Mouse (Mus musculus) small intestine, adult 2 months (tissue): ENCODE measurements at regions not wholly inside any gene's neighbourhood (a gene's known extent, or its start where the extent isn't known, plus 50 kb on each side); places are given as distances from the start of the nearest gene placed in this dataset.
A peak's percentile ranks its signal among the peaks of the same experiment; 100 is the strongest.

Experiments
- H3K27ac ChIP-seq: fragments of 200-500 bp; 2 replicates; pipeline ENCODE4 v1.5.1; 2012; ENCODE audit warnings: low read depth, low read length, control low read depth, inconsistent platforms; ENCODE audit not compliant: insufficient read depth
- H3K27me3 ChIP-seq: fragments of 200-500 bp; 2 replicates; pipeline ENCODE4 v1.6.1; 2012; ENCODE audit warnings: mild to moderate bottlenecking, moderate library complexity, low read length, inconsistent platforms; ENCODE audit not compliant: control insufficient read depth, insufficient read depth
- H3K36me3 ChIP-seq: fragments of 200-500 bp; 2 replicates; pipeline ENCODE4 v1.6.1; 2012; ENCODE audit warnings: mild to moderate bottlenecking, low read length, control low read depth, inconsistent platforms; ENCODE audit not compliant: control insufficient read depth, insufficient read depth
- H3K4me1 ChIP-seq: fragments of 200-500 bp; 2 replicates; pipeline ENCODE4 v1.6.1; 2012; ENCODE audit warnings: low read length, inconsistent platforms, mixed read lengths; ENCODE audit not compliant: control insufficient read depth, insufficient read depth, insufficient read length
- H3K4me3 ChIP-seq: fragments of 200-500 bp; 2 replicates; pipeline ENCODE4 v1.5.1; 2012; ENCODE audit warnings: low read depth, mild to moderate bottlenecking, control low read depth, inconsistent platforms, low read length, moderate library complexity
- CTCF ChIP-seq: fragments of 200-500 bp; IDR thresholded peaks from 2 replicates; pipeline ENCODE4 v1.5.1; 2012; ENCODE audit warnings: low read depth, mild to moderate bottlenecking, control low read depth, inconsistent platforms, low read length, moderate library complexity, mixed read lengths; ENCODE audit not compliant: insufficient replicate concordance, insufficient read length; ENCODE audit errors: extremely low read depth
- POLR2A ChIP-seq: fragments of 200-500 bp; IDR thresholded peaks from 2 replicates; pipeline ENCODE4 v1.6.1; 2012; ENCODE audit warnings: low read depth, mild to moderate bottlenecking, control low read depth, inconsistent platforms, low read length, moderate library complexity
- WGBS: fragments of 180-500 bp; shearing (Covaris S2); methylation state at CpG from one replicate; pipeline ENCODE4 v1.1.7; 2018; 5-methylcytosine and 5-hydroxymethylcytosine counted together

GRCm38 (mm10) chr13:37531512-37532183 is 186.6 kb downstream of the Ly86 start:
- H3K27me3 ChIP-seq = no peaks in the 10 kb centered on the region
- H3K4me1 ChIP-seq = no peaks in the 10 kb centered on the region
- H3K36me3 ChIP-seq = no peaks in the 10 kb centered on the region
- no peak overlapping the region for H3K4me3 ChIP-seq
- TF ChIP-seq CTCF (no peak), POLR2A (no peak)
- H3K27ac ChIP-seq = no peak overlapping the region
- WGBS = 71% methylated on average over 8 of the region's 8 CpGs

GRCm38 (mm10) chr13:37532596-37533170 is 187.7 kb downstream of the Ly86 start:
- Histone ChIP-seq H3K27ac (no peak overlapping the region), H3K4me3 (no peak overlapping the region), H3K36me3 (no peaks in the 10 kb centered on the region), H3K27me3 (no peaks in the 10 kb centered on the region), H3K4me1 (peaks cover 5% of the 10 kb centered on the region; the same call in 1 of the 2 replicates)
- no peak for TF ChIP-seq POLR2A
- no peak for TF ChIP-seq CTCF
- 79% methylated on average over 7 of the region's 7 CpGs for WGBS

GRCm38 (mm10) chr13:37533851-37534250 is 188.8 kb downstream of the Ly86 start:
- TF ChIP-seq POLR2A (no peak), CTCF (no peak)
- Histone ChIP-seq H3K27ac (no peak overlapping the region), H3K4me3 (no peak overlapping the region), H3K27me3 (no peaks in the 10 kb centered on the region), H3K36me3 (no peaks in the 10 kb centered on the region), H3K4me1 (peaks cover 14% of the 10 kb centered on the region; the same call in 1 of the 2 replicates)
- 87% methylated on average over 4 of the region's 4 CpGs for WGBS

- no peak for TF ChIP-seq POLR2A
- no peak for TF ChIP-seq CTCF
- Histone ChIP-seq H3K27me3 (no peaks in the 10 kb centered on the region), H3K4me3 (no peak overlapping the region), H3K27ac (peak overlapping the region; percentile 62), H3K36me3 (no peaks in the 10 kb centered on the region), H3K4me1 (peaks cover 14% of the 10 kb centered on the region; the same call in 1 of the 2 replicates)
- WGBS = 49% methylated on average over 6 of the region's 6 CpGs
These were observed 192.3 kb downstream of the Ly86 start for GRCm38 (mm10) chr13:37537330-37537729.

- no peaks in the 10 kb centered on the region for H3K36me3 ChIP-seq
- no peaks in the 10 kb centered on the region for H3K27me3 ChIP-seq
- TF ChIP-seq CTCF = no peak
- TF ChIP-seq POLR2A = no peak
- H3K4me1 ChIP-seq = peaks cover 14% of the 10 kb centered on the region; the same call in 1 of the 2 replicates
- no peak overlapping the region for H3K4me3 ChIP-seq
- peak overlapping the region; percentile 62 for H3K27ac ChIP-seq
- WGBS = 5% methylated on average over 6 of the region's 6 CpGs
These were observed 192.8 kb downstream of the Ly86 start for GRCm38 (mm10) chr13:37537793-37538192.

DNA sequence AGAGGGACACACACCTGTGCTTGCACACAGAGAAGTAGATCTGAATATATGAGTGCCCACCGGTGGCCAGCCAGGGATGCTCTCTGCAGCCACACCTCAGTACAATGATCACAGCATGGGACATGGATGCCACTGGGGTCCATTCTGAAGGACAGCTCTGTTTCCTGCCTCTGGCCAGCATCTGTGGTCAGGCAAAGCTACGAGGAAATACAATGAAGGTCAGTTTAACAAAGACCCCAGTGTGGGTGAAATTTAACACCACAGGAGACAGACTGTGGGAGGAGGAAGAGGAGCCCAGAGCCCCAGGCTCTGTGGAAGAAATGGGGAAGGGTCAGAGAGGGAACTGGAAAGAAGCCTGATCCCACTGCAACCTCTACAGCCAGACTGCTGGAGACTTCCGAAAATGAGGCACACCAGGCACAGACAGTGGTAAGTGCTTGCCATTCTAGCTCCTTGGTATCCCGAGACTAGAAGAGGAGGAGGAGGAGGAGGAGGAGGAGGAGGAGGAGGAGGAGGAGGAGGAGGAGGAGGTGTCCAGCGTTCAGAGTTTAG is 196.0 kb downstream of the Ly86 start:
- WGBS = 47% methylated on average over 5 of the region's 5 CpGs
- Histone ChIP-seq H3K4me3 (no peak overlapping the region), H3K36me3 (no peaks in the 10 kb centered on the region), H3K27ac (no peak overlapping the region), H3K4me1 (peaks cover 14% of the 10 kb centered on the region; the same call in 1 of the 2 replicates), H3K27me3 (no peaks in the 10 kb centered on the region)
- no peak for TF ChIP-seq POLR2A
- no peak for TF ChIP-seq CTCF

- Histone ChIP-seq H3K36me3 (no peaks in the 10 kb centered on the region), H3K27ac (no peak overlapping the region)
- WGBS = 20% methylated on average over 6 of the region's 6 CpGs
These were observed 196.7 kb downstream of the Ly86 start for GRCm38 (mm10) chr13:37541674-37542073.

More at GRCm38 (mm10) chr13:37541674-37542073, 196.7 kb downstream of the Ly86 start:
- Histone ChIP-seq H3K4me3 (no peak overlapping the region), H3K4me1 (peaks cover 14% of the 10 kb centered on the region; the same call in 1 of the 2 replicates), H3K27me3 (no peaks in the 10 kb centered on the region)
- no peak for TF ChIP-seq POLR2A
- peak; percentile 63; the same call in 1 of the 2 replicates for TF ChIP-seq CTCF
